In the genomic region with DNA sequence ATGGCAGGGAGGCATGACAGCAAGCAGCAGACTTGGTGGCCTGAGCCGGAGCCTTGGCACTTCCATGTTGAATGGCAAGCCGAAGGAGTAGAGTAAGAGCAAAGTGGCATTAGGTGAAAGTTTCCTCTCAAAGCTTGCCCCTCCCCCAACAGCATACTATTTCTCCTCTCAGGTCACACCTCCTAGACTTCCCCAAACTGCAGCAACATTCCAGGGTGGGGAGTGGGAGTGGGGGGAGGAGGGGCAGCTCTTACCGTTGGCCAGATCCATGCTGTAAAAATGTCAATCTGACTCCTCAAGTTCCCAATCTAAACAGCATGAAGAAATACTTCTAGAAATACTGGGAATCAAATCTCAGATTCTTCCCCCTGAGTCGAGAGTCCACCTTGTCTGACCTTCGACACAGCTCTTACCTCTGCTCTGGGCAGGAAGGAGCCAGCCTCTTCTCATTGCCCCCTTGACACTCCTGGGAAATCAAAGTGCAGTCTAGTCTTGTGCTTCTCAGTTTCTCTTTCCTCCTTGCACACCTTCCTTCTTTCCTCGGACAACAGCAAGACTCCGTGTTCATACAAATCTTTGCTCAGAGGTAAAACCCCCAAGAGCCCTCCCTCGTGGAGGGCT, we compare ENCODE assay signal across 15 mouse cellular contexts.
DNase-seq lines count a peak whose midpoint lies in the region; ATAC-seq and TF ChIP-seq lines count a peak whose summit lies in the region.
"Had no signal": no experiment of that assay in that cellular context is flagged by ENCODE, and none has a peak within 500 bp of the region (broad histone marks: within the 10 kb centered on the region; RNA-seq: fewer than 3 reads in every experiment).

No protein-coding gene starts in this region.

- no peak overlapping the region for H3K9ac ChIP-seq in kidney, postnatal 0 days (ENCODE audit: low read depth, low read length)
- H3K9ac ChIP-seq in ES-Bruce4 (ENCODE audit: low read depth, poor library complexity, severe bottlenecking), result 0 out of 2 replicates have a peak overlapping the region, but pooled peaks have one; percentile 14
- no peak overlapping the region for H3K9ac ChIP-seq in ES-E14 (ENCODE audit: insufficient read depth, low read depth, low read length, poor library complexity, severe bottlenecking)
- no peak overlapping the region for H3K9ac ChIP-seq in intestine, postnatal 0 days (ENCODE audit: low read depth, low read length)
- H3K9ac ChIP-seq: embryonic facial prominence, embryonic 15.5 days; midbrain, embryonic 15.5 days had no signal

- ATAC-seq in kidney, postnatal 0 days (replicated peaks; ENCODE audit: low FRiP score, low read depth), result peak; percentile 71
- peak; percentile 93 for ATAC-seq in intestine, postnatal 0 days
- ATAC-seq: midbrain, embryonic 15.5 days had no signal

- H3K4me1 ChIP-seq in kidney, postnatal 0 days (replicated peaks; ENCODE audit: insufficient read depth, low read length), result peaks cover 7% of the 10 kb centered on the region; the same call in 1 of the 2 replicates
- H3K4me1 ChIP-seq in ES-Bruce4 (ENCODE audit: control insufficient read depth, insufficient read depth, low read length) (peaks cover 5% of the 10 kb centered on the region), ES-E14 (ENCODE audit: control insufficient read depth in 2 of 2, insufficient read depth in 2 of 2, low read length in 2 of 2, poor library complexity in 1 of 2) (peaks cover 18 to 27% of the 10 kb centered on the region in 2 experiments)
- no peaks in the 10 kb centered on the region for H3K4me1 ChIP-seq in intestine, postnatal 0 days (replicated peaks; ENCODE audit: control insufficient read depth, insufficient read depth, low read length)
- H3K4me1 ChIP-seq: embryonic facial prominence, embryonic 15.5 days; midbrain, embryonic 15.5 days had no signal

- no peak overlapping the region for H3K4me3 ChIP-seq in kidney, postnatal 0 days (replicated peaks; ENCODE audit: low read depth, low read length)
- H3K4me3 ChIP-seq in ES-Bruce4 (ENCODE audit: low read depth, low read length), result no peak overlapping the region
- H3K4me3 ChIP-seq in ES-E14 (ENCODE audit: insufficient read depth in 1 of 2, low read depth in 1 of 2, low read length in 2 of 2, poor library complexity in 1 of 2, severe bottlenecking in 1 of 2), result no peak overlapping the region
- H3K4me3 ChIP-seq in intestine, postnatal 0 days (ENCODE audit: low read depth, low read length), result no peak overlapping the region
- H3K4me3 ChIP-seq: embryonic facial prominence, embryonic 15.5 days; midbrain, embryonic 15.5 days had no signal

- no peak for TF ChIP-seq POLR2A in ES-Bruce4 (IDR thresholded peaks at IDR 0.05; ENCODE audit: insufficient read depth, low read length)

- no peak for TF ChIP-seq CTCF in kidney, postnatal 0 days (IDR thresholded peaks at IDR 0.05; ENCODE audit: low read depth)
- no peak for TF ChIP-seq CTCF in ES-Bruce4 (IDR thresholded peaks at IDR 0.05; ENCODE audit: low read depth, low read length)
- TF ChIP-seq CTCF in intestine, postnatal 0 days (IDR thresholded peaks at IDR 0.05; ENCODE audit: low read depth), result no peak

- peak; percentile 62 for DNase-seq in kidney, postnatal 0 days (ENCODE audit: low spot score)
- DNase-seq in kidney, postnatal 25 days, result no peak
- peak; percentile 45 for DNase-seq in ES-E14 (ENCODE audit: low read depth, low spot score)
- DNase-seq in right cerebral cortex, adult 2 months (ENCODE audit: low spot score in 2 of 2), result no peak
- no peak for DNase-seq in left cerebral cortex, adult 8-10 months (ENCODE audit: low spot score in 2 of 2)
- DNase-seq: adrenal gland, adult 8-10 months; cerebellum, adult 11 months; cerebellum, postnatal 14 days; gastrocnemius, postnatal 25 days; left cerebral cortex, postnatal 4 days; spleen, adult 18-20 months had no signal

- TF ChIP-seq EP300 in ES-Bruce4 (IDR thresholded peaks at IDR 0.05; ENCODE audit: insufficient read depth, low read depth, low read length), result 0 out of 2 replicates have a peak, but pooled peaks have one; percentile 19

- no peaks in the 10 kb centered on the region for H3K9me3 ChIP-seq in kidney, postnatal 0 days (replicated peaks; ENCODE audit: low read length)
- H3K9me3 ChIP-seq in ES-Bruce4 (replicated peaks; ENCODE audit: control insufficient read depth, insufficient read depth, low read length, poor library complexity, severe bottlenecking) (peaks cover 19% of the 10 kb centered on the region), ES-E14 (ENCODE audit: control insufficient read depth, insufficient read depth, low read depth, low read length) (no peaks in the 10 kb centered on the region)
- H3K9me3 ChIP-seq in intestine, postnatal 0 days (ENCODE audit: control insufficient read depth), result no peaks in the 10 kb centered on the region
- H3K9me3 ChIP-seq: embryonic facial prominence, embryonic 15.5 days; midbrain, embryonic 15.5 days had no signal

- no peak overlapping the region for H3K4me2 ChIP-seq in kidney, postnatal 0 days (ENCODE audit: low read length)
- H3K4me2 ChIP-seq in intestine, postnatal 0 days (replicated peaks; ENCODE audit: low read depth), result peak overlapping the region; percentile 39
- H3K4me2 ChIP-seq: embryonic facial prominence, embryonic 15.5 days; midbrain, embryonic 15.5 days had no signal

- WGBS in kidney, postnatal 0 days, result 32% methylated on average over 8 of the region's 8 CpGs
- 48% methylated on average over 8 of the region's 8 CpGs for WGBS in intestine, postnatal 0 days

- no peaks in the 10 kb centered on the region for H3K27me3 ChIP-seq in kidney, postnatal 0 days (ENCODE audit: insufficient read depth, low read length)
- no peaks in the 10 kb centered on the region; the same call in 1 of the 2 replicates for H3K27me3 ChIP-seq in ES-Bruce4 (ENCODE audit: control insufficient read depth, insufficient read depth, low read length, poor library complexity, severe bottlenecking)
- H3K27me3 ChIP-seq in intestine, postnatal 0 days (replicated peaks; ENCODE audit: control insufficient read depth, insufficient read depth, low read length), result no peaks in the 10 kb centered on the region
- H3K27me3 ChIP-seq: embryonic facial prominence, embryonic 15.5 days; midbrain, embryonic 15.5 days had no signal

- no peaks in the 10 kb centered on the region for H3K36me3 ChIP-seq in kidney, postnatal 0 days (ENCODE audit: insufficient read depth, low read length)
- H3K36me3 ChIP-seq in ES-Bruce4 (ENCODE audit: control insufficient read depth, insufficient read depth, low read length, poor library complexity, severe bottlenecking) (no peaks in the 10 kb centered on the region), ES-E14 (ENCODE audit: control insufficient read depth, insufficient read depth, low read length, poor library complexity, severe bottlenecking) (no peaks in the 10 kb centered on the region)
- H3K36me3 ChIP-seq in intestine, postnatal 0 days (ENCODE audit: control insufficient read depth, insufficient read depth), result no peaks in the 10 kb centered on the region
- H3K36me3 ChIP-seq: embryonic facial prominence, embryonic 15.5 days; midbrain, embryonic 15.5 days had no signal

- no peak overlapping the region for H3K27ac ChIP-seq in kidney, postnatal 0 days
- 0 out of 2 replicates have a peak overlapping the region, but pooled peaks have one; percentile 13 for H3K27ac ChIP-seq in ES-Bruce4 (ENCODE audit: insufficient read depth, low read length)
- H3K27ac ChIP-seq in ES-E14 (ENCODE audit: insufficient read depth, low read depth, low read length, poor library complexity, severe bottlenecking), result no peak overlapping the region
- H3K27ac ChIP-seq in intestine, postnatal 0 days (ENCODE audit: low read depth, low read length), result no peak overlapping the region
- H3K27ac ChIP-seq: embryonic facial prominence, embryonic 15.5 days; midbrain, embryonic 15.5 days had no signal

- in situ Hi-C loops in ES-E14 (cut with MboI; ENCODE audit: low sequenced_read_pairs in 2 of 2, unreplicated experiment in 2 of 2), result no loop called here

TF ChIP-seq in ES-E14, 5 proteins besides CTCF, POLR2A, EP300 and RAD21:
- TF ChIP-seq MAFK (IDR thresholded peaks at IDR 0.05; ENCODE audit: insufficient read depth, low read depth, low read length) (no peak), ZNF384 (IDR thresholded peaks at IDR 0.05; ENCODE audit: low read depth, low read length) (no peak), ZC3H11A (IDR thresholded peaks at IDR 0.05; ENCODE audit: borderline replicate concordance, low read depth, low read length) (no peak), HCFC1 (IDR thresholded peaks at IDR 0.05; ENCODE audit: borderline replicate concordance, insufficient read depth, low read length) (no peak), CHD2 (IDR thresholded peaks at IDR 0.05; ENCODE audit: low read depth, low read length) (no peak)

Comparison
In these comparisons a context has a peak if more than half of its experiments do, and no peak if none do; other contexts are left out.
1. DNase-seq: peak in kidney, postnatal 0 days (single experiment) and ES-E14 (single experiment); none in kidney, postnatal 25 days (0 of 2), right cerebral cortex, adult 2 months (0 of 2) and left cerebral cortex, adult 8-10 months (0 of 2).